Mouse (Mus musculus) midbrain, embryonic 11.5 days (tissue): ENCODE measurements around the gene 4933428M09Rik. TPM values are rescaled to one million over a fixed set of nuclear protein-coding genes. Genes with fewer than 3 reads are reported as not detected.
"Not testable (repeated sequence)": the region's sequence is repeated elsewhere in the genome, so short reads cannot be mapped to it uniquely, and the experiment has no call there.

Source experiments
- ATAC-seq: fragments of 200-750 bp; cut with Nextera tagmentation; 2 replicates; pipeline ENCODE4 v1.8.0; 2017; ENCODE audit warnings: moderate TSS enrichment, moderate library complexity; ENCODE audit not compliant: low FRiP score
- DNase-seq: peaks from one replicate; pipeline ENCODE4 v3.0.0; 2015; ENCODE audit warnings: low spot score; ENCODE audit errors: missing footprints
- H3K27ac ChIP-seq: fragments of 300-500 bp; sonication (generic); 2 replicates; pipeline ENCODE4 v1.5.1; 2014; ENCODE audit warnings: low read depth, low read length
- H3K27me3 ChIP-seq: fragments of 300-500 bp; sonication (generic); 2 replicates; pipeline ENCODE4 v1.6.1; 2014; ENCODE audit warnings: mild to moderate bottlenecking, low read length, moderate library complexity, mixed read lengths; ENCODE audit not compliant: control insufficient read depth, insufficient read depth
- H3K36me3 ChIP-seq: fragments of 300-500 bp; sonication (generic); 2 replicates; pipeline ENCODE4 v1.6.1; 2014; ENCODE audit warnings: mild to moderate bottlenecking, low read length, moderate library complexity, mixed read lengths; ENCODE audit not compliant: control insufficient read depth, insufficient read depth
- H3K4me1 ChIP-seq: fragments of 300-500 bp; sonication (generic); 2 replicates; pipeline ENCODE4 v1.6.1; 2014; ENCODE audit warnings: low read length; ENCODE audit not compliant: control insufficient read depth, insufficient read depth
- H3K4me2 ChIP-seq: fragments of 300-500 bp; sonication (generic); 2 replicates; pipeline ENCODE4 v1.6.1; 2014; ENCODE audit warnings: mild to moderate bottlenecking, moderate library complexity
- H3K4me3 ChIP-seq: fragments of 300-500 bp; sonication (generic); 2 replicates; pipeline ENCODE4 v1.5.1; 2014; ENCODE audit warnings: low read depth, low read length
- H3K9ac ChIP-seq: fragments of 300-500 bp; sonication (generic); 2 replicates; pipeline ENCODE4 v1.6.1; 2014; ENCODE audit warnings: low read length
- H3K9me3 ChIP-seq: fragments of 300-500 bp; sonication (generic); 2 replicates; pipeline ENCODE4 v1.6.1; 2016; ENCODE audit warnings: low read length; ENCODE audit not compliant: control insufficient read depth
- WGBS: fragments of 180-500 bp; shearing (Covaris S2); extraction: QIAGEN DNeasy Blood & Tissue Kit; methylation state at CpG from one replicate; pipeline ENCODE4 v1.1.7; 2014; 5-methylcytosine and 5-hydroxymethylcytosine counted together
- polyA plus RNA-seq: library from polyadenylated mRNA; unstranded; fragments of >200 nt; fragmentation: Nextera tagmentation; extraction: Ambion mirVana; gene quantifications from 2 replicates; pipeline ENCODE4 v1.2.1, GENCODE M21; 2014

The 4933428M09Rik gene
- polyA plus RNA-seq: not detected in 2 replicates

DNA sequence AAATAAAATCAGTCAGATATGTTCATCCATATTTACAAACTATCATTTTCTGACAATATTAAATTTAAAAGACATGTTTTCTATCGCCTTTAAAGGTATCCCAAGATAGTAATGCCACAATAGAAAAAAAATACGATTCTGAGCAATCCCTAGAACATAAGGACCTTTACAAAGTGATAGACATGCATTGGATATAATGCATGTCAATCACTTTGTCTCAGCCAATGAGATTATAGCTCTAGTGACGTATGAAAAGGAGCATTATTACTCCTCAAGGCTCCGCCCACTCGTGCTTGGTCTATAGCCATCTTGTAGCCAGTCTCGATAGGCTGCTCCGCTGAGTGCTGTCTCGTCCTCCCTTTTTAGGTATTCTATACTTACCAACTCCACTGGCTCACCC lies at the start of gene 4933428M09Rik:
TSS of gene 4933428M09Rik (plus strand) at position 301 of the 400 bp plus-strand sequence.
- WGBS: 81% methylated on average over 8 of the region's 8 CpGs
- H3K9ac ChIP-seq: no peak within 1 kb of the TSS
- no peaks in the 10 kb centered on the region for H3K9me3 ChIP-seq
- no peaks in the 10 kb centered on the region for H3K36me3 ChIP-seq
- ATAC-seq: no peak
- H3K4me3 ChIP-seq: no peak within 1 kb of the TSS
- no peaks in the 10 kb centered on the region for H3K27me3 ChIP-seq
- DNase-seq: no peak
- no peak within 1 kb of the TSS for H3K27ac ChIP-seq
- no peaks in the 10 kb centered on the region for H3K4me1 ChIP-seq
- H3K4me2 ChIP-seq: no peak within 1 kb of the TSS

GRCm38 (mm10) chrX:139134031-139134430 lies 45.0 kb upstream of the 4933428M09Rik start:
- DNase-seq: no peak
- H3K27me3 ChIP-seq: no peaks in the 10 kb centered on the region; the same call in 1 of the 2 replicates
- no peak for ATAC-seq
- no peak overlapping the region for H3K4me2 ChIP-seq
- H3K4me1 ChIP-seq: no peaks in the 10 kb centered on the region
- no peak overlapping the region for H3K27ac ChIP-seq
- H3K36me3 ChIP-seq: no peaks in the 10 kb centered on the region
- no peak overlapping the region for H3K4me3 ChIP-seq
- no peak overlapping the region for H3K9ac ChIP-seq
- no peaks in the 10 kb centered on the region for H3K9me3 ChIP-seq
- 31% methylated on average over 4 of the region's 4 CpGs for WGBS

- not testable (repeated sequence) for H3K4me2 ChIP-seq, H3K36me3 ChIP-seq, H3K27ac ChIP-seq, H3K9me3 ChIP-seq, H3K4me1 ChIP-seq, H3K27me3 ChIP-seq, H3K9ac ChIP-seq, ATAC-seq, DNase-seq, H3K4me3 ChIP-seq
- 95% methylated on average over 3 of the region's 3 CpGs for WGBS
These were observed 12.5 kb downstream of the 4933428M09Rik start for GRCm38 (mm10) chrX:139191506-139191905.

DNA sequence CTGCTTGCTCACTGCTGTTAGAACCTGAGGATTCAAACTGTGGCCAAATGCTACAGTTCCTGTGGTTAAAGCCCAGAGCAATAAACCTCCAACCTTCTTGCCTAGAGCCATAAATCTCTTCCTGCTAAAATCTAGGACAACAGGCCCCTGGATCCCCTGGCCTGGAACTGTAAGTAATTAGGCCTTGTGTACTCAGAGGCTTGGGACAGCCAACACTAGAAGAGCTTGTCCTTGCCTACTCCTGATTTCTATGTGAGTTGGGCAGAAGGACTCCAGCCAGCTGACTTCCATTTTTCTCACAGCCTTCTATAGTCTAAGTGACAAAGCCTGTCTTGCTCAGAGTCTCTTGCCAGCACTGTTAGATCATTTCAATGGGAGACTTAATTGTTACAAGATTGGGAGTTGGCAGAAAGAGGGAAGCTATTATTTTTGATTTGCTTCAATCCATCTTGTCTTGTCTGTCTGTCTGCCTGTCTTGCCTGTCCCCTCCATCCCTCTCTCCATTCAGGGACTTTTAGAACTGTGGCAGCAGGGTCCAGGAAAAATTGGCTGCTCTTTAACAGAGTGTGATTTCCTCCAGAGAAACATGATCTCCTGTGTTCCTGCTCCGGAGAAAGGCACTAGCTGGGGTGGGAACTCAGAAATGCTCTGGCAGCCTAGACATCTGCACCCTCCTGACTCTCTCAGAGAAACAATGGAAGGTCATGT lies 15.7 kb downstream of the 4933428M09Rik start:
- DNase-seq (no peak), ATAC-seq (no peak)
- 50% methylated on average over 1 of the region's 1 CpGs for WGBS
- Histone ChIP-seq H3K9me3 (no peaks in the 10 kb centered on the region), H3K4me1 (no peaks in the 10 kb centered on the region), H3K27ac (no peak overlapping the region), H3K36me3 (no peaks in the 10 kb centered on the region), H3K27me3 (no peaks in the 10 kb centered on the region), H3K9ac (no peak overlapping the region), H3K4me3 (no peak overlapping the region), H3K4me2 (no peak overlapping the region)

DNA sequence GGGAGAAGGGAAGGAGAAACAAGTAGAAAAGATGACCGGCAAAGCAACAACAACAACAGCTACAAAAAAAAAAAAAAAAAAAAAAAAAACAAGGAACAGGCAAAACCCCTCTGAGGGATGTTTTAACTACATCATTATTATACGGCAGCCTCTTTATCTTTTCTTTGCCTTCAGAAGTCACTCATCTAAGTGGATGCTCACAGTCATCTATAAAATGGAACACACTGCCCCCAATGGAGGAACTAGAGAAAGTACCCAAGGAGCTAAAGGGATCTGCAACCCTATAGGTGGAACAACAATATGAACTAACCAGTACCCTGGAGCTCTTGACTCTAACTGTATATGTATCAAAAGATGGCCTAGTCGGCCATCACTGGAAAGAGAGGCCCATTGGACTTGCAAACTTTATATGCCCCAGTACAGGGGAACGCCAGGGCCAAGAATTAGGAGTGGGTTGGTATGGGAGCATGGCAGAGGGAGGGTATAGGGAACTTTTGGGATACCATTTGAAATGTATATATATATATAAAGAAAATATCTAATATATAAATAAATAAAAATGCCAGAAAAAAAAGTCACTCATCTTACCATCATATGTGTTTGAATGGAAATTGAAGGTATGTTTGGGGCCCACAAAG lies 30.3 kb downstream of the 4933428M09Rik start:
- not testable (repeated sequence) for H3K4me2 ChIP-seq, H3K4me3 ChIP-seq, H3K9ac ChIP-seq, H3K4me1 ChIP-seq, H3K36me3 ChIP-seq, H3K27me3 ChIP-seq, H3K9me3 ChIP-seq, H3K27ac ChIP-seq, DNase-seq
- 79% methylated on average over 4 of the region's 4 CpGs for WGBS
- peak; percentile 45 for ATAC-seq

GRCm38 (mm10) chrX:139209829-139210225 lies 30.8 kb downstream of the 4933428M09Rik start, which contains the start of gene Mum1l1:
TSS of gene Mum1l1 (plus strand) at chrX:139210042.
- Histone ChIP-seq H3K9ac (peak within 1 kb of the TSS; percentile 43; the same call in 1 of the 2 replicates), H3K36me3 (no peaks in the 10 kb centered on the region), H3K27me3 (no peaks in the 10 kb centered on the region; the same call in 1 of the 2 replicates), H3K4me1 (no peaks in the 10 kb centered on the region), H3K9me3 (no peaks in the 10 kb centered on the region), H3K4me2 (peak within 1 kb of the TSS; percentile 52), H3K27ac (no peak within 1 kb of the TSS), H3K4me3 (peak within 1 kb of the TSS; percentile 28)
- ATAC-seq: peak; percentile 98
- 10% methylated on average over 31 of the region's 31 CpGs for WGBS
- peak; percentile 94 for DNase-seq

DNA sequence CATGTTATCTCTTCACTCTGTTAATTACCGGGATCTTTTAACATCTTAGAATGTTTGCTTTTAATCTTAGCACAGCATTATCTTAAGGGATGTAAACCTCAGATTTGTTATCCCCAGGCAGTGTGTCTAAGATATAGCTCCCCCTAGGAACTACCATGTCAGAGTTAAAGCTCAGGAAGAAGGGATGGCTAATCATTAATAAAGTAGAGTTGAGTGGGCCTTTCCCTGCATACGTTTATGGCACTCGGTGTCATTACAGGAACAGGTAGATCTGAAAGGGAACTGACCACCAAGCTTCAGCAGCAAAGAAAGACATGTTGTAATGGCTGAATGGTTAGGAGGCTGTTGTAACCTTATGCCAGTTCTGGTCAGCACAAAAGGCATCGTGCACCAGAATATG lies 35.7 kb downstream of the 4933428M09Rik start:
- Histone ChIP-seq H3K4me2 (no peak overlapping the region), H3K36me3 (no peaks in the 10 kb centered on the region), H3K4me1 (no peaks in the 10 kb centered on the region), H3K27ac (no peak overlapping the region), H3K9ac (no peak overlapping the region), H3K27me3 (no peaks in the 10 kb centered on the region; the same call in 1 of the 2 replicates), H3K4me3 (no peak overlapping the region), H3K9me3 (no peaks in the 10 kb centered on the region)
- no peak for DNase-seq
- ATAC-seq: no peak
- 77% methylated on average over 4 of the region's 4 CpGs for WGBS

GRCm38 (mm10) chrX:139216409-139216808 lies 37.4 kb downstream of the 4933428M09Rik start:
- Histone ChIP-seq H3K9ac (no peak overlapping the region), H3K9me3 (no peaks in the 10 kb centered on the region), H3K27ac (no peak overlapping the region), H3K4me1 (no peaks in the 10 kb centered on the region), H3K36me3 (no peaks in the 10 kb centered on the region), H3K27me3 (no peaks in the 10 kb centered on the region; the same call in 1 of the 2 replicates), H3K4me3 (no peak overlapping the region; the same call in 1 of the 2 replicates), H3K4me2 (no peak overlapping the region)
- 73% methylated on average over 5 of the region's 5 CpGs for WGBS
- peak; percentile 25; the same call in 1 of the 2 replicates for ATAC-seq
- DNase-seq: no peak

- Histone ChIP-seq H3K4me3 (peak overlapping the region; percentile 33; the same call in 1 of the 2 replicates), H3K27ac (no peak overlapping the region), H3K36me3 (no peaks in the 10 kb centered on the region), H3K9ac (peak overlapping the region; percentile 20; the same call in 1 of the 2 replicates), H3K9me3 (no peaks in the 10 kb centered on the region), H3K27me3 (no peaks in the 10 kb centered on the region; the same call in 1 of the 2 replicates), H3K4me2 (peak overlapping the region; percentile 42), H3K4me1 (no peaks in the 10 kb centered on the region)
- ATAC-seq (peak; percentile 98), DNase-seq (peak; percentile 86)
- WGBS: 16% methylated on average over 22 of the region's 22 CpGs
These were observed 38.1 kb downstream of the 4933428M09Rik start for GRCm38 (mm10) chrX:139216991-139217593.
